Mouse (Mus musculus): ENCODE data around the gene Gm4969. TPM values are rescaled to one million over a fixed set of nuclear protein-coding genes. Genes with fewer than 3 reads are reported as not detected.

Gm4969 gene
- polyA plus RNA-seq, 1 experiment from 2014 or later: 4.4 TPM

GRCm38 (mm10) chr7:19067063-19067462, 51.1 kb downstream of the Gm4969 start:
- ATAC-seq (ENCODE audit: insufficient number of reproducible peaks, insufficient read depth, low FRiP score, low TSS enrichment, low read depth): no peak

GRCm38 (mm10) chr7:19065896-19066295, 52.3 kb downstream of the Gm4969 start:
- Histone ChIP-seq H3K4me3 (peak overlapping the region; percentile 22), H3K9me3 (no peaks in the 10 kb centered on the region), H3K36me3 (no peaks in the 10 kb centered on the region), H3K4me2 (peak overlapping the region; percentile 45), H3K9ac (peak overlapping the region; percentile 36; the same call in 1 of the 2 replicates), H3K27me3 (peaks cover 38% of the 10 kb centered on the region), H3K4me1 (no peaks in the 10 kb centered on the region), H3K27ac (no peak overlapping the region)
- 58% methylated on average over 13 of the region's 13 CpGs for WGBS
- ATAC-seq (ENCODE audit: insufficient number of reproducible peaks, insufficient read depth, low FRiP score, low TSS enrichment, low read depth): no peak

More at GRCm38 (mm10) chr7:19067063-19067462, 51.1 kb downstream of the Gm4969 start:
- Histone ChIP-seq H3K27ac (no peak overlapping the region), H3K36me3 (no peaks in the 10 kb centered on the region), H3K4me2 (no peak overlapping the region), H3K4me1 (no peaks in the 10 kb centered on the region), H3K9me3 (no peaks in the 10 kb centered on the region), H3K27me3 (peaks cover 38% of the 10 kb centered on the region), H3K9ac (no peak overlapping the region), H3K4me3 (no peak overlapping the region)
- 48% methylated on average over 14 of the region's 14 CpGs for WGBS

GRCm38 (mm10) chr7:19057405-19057804, 60.8 kb downstream of the Gm4969 start:
- no peak overlapping the region for H3K4me3 ChIP-seq
- H3K4me2 ChIP-seq: no peak overlapping the region
- H3K27me3 ChIP-seq: no peaks in the 10 kb centered on the region
- peaks cover 10% of the 10 kb centered on the region for H3K4me1 ChIP-seq
- no peaks in the 10 kb centered on the region for H3K9me3 ChIP-seq
- peaks cover 22% of the 10 kb centered on the region for H3K36me3 ChIP-seq
- 84% methylated on average over 10 of the region's 10 CpGs for WGBS
- no peak for ATAC-seq (ENCODE audit: insufficient number of reproducible peaks, insufficient read depth, low FRiP score, low TSS enrichment, low read depth)
- H3K27ac ChIP-seq: no peak overlapping the region
- H3K9ac ChIP-seq: no peak overlapping the region

GRCm38 (mm10) chr7:19055108-19055507, 63.1 kb downstream of the Gm4969 start:
- 94% methylated on average over 8 of the region's 8 CpGs for WGBS
- peaks cover 44% of the 10 kb centered on the region for H3K36me3 ChIP-seq
- H3K27me3 ChIP-seq: no peaks in the 10 kb centered on the region
- H3K9ac ChIP-seq: peak overlapping the region; percentile 53; the same call in 1 of the 2 replicates
- H3K4me2 ChIP-seq: peak overlapping the region; percentile 50; the same call in 1 of the 2 replicates
- no peak overlapping the region for H3K4me3 ChIP-seq
- ATAC-seq (ENCODE audit: insufficient number of reproducible peaks, insufficient read depth, low FRiP score, low TSS enrichment, low read depth): no peak
- no peaks in the 10 kb centered on the region for H3K9me3 ChIP-seq
- peaks cover 10% of the 10 kb centered on the region for H3K4me1 ChIP-seq
- no peak overlapping the region for H3K27ac ChIP-seq

- peak overlapping the region; percentile 50 for H3K4me2 ChIP-seq
- H3K9ac ChIP-seq: peak overlapping the region; percentile 53; the same call in 1 of the 2 replicates
- peaks cover 48% of the 10 kb centered on the region for H3K36me3 ChIP-seq
- no peak for ATAC-seq (ENCODE audit: insufficient number of reproducible peaks, insufficient read depth, low FRiP score, low TSS enrichment, low read depth)
- WGBS: 74% methylated on average over 9 of the region's 9 CpGs
- H3K27me3 ChIP-seq: no peaks in the 10 kb centered on the region
- H3K4me3 ChIP-seq: 0 out of 2 replicates have a peak overlapping the region, but pooled peaks have one; percentile 14
- no peak overlapping the region for H3K27ac ChIP-seq
- no peaks in the 10 kb centered on the region for H3K9me3 ChIP-seq
- H3K4me1 ChIP-seq: peaks cover 10% of the 10 kb centered on the region
Observed at GRCm38 (mm10) chr7:19054777-19055076, 63.4 kb downstream of the Gm4969 start.

GRCm38 (mm10) chr7:19054047-19054776, 64.0 kb downstream of the Gm4969 start, which contains the start of gene Rsph6a:
Gene Rsph6a, plus strand, starts transcription at chr7:19054690.
- WGBS: 29% methylated on average over 33 of the region's 33 CpGs
- Histone ChIP-seq H3K27me3 (no peaks in the 10 kb centered on the region), H3K27ac (0 out of 2 replicates have a peak within 1 kb of the TSS, but pooled peaks have one; percentile 16), H3K4me3 (0 out of 2 replicates have a peak within 1 kb of the TSS, but pooled peaks have one; percentile 14), H3K9ac (peak within 1 kb of the TSS; percentile 53; the same call in 1 of the 2 replicates), H3K9me3 (no peaks in the 10 kb centered on the region), H3K4me2 (peak within 1 kb of the TSS; percentile 50), H3K4me1 (peaks cover 10% of the 10 kb centered on the region), H3K36me3 (peaks cover 53% of the 10 kb centered on the region)
- 0 out of 2 replicates have a peak, but pooled peaks have one; percentile 39 for ATAC-seq (ENCODE audit: insufficient number of reproducible peaks, insufficient read depth, low FRiP score, low TSS enrichment, low read depth)

- no peak overlapping the region for H3K9ac ChIP-seq
- no peak for ATAC-seq (ENCODE audit: insufficient number of reproducible peaks, insufficient read depth, low FRiP score, low TSS enrichment, low read depth)
- 93% methylated on average over 7 of the region's 7 CpGs for WGBS
- H3K27me3 ChIP-seq: no peaks in the 10 kb centered on the region
- peaks cover 64% of the 10 kb centered on the region for H3K36me3 ChIP-seq
- H3K27ac ChIP-seq: no peak overlapping the region
- no peak overlapping the region for H3K4me3 ChIP-seq
- no peaks in the 10 kb centered on the region for H3K9me3 ChIP-seq
- peaks cover 10% of the 10 kb centered on the region for H3K4me1 ChIP-seq
- H3K4me2 ChIP-seq: no peak overlapping the region
Observed at GRCm38 (mm10) chr7:19053136-19053532, 65.0 kb downstream of the Gm4969 start.

- no peak overlapping the region for H3K27ac ChIP-seq
- 87% methylated on average over 15 of the region's 15 CpGs for WGBS
- H3K4me1 ChIP-seq: peaks cover 10% of the 10 kb centered on the region
- no peak overlapping the region for H3K9ac ChIP-seq
- no peak overlapping the region for H3K4me2 ChIP-seq
- H3K27me3 ChIP-seq: no peaks in the 10 kb centered on the region
- peaks cover 70% of the 10 kb centered on the region for H3K36me3 ChIP-seq
- H3K4me3 ChIP-seq: no peak overlapping the region
- no peaks in the 10 kb centered on the region for H3K9me3 ChIP-seq
- no peak for ATAC-seq (ENCODE audit: insufficient number of reproducible peaks, insufficient read depth, low FRiP score, low TSS enrichment, low read depth)
Observed at GRCm38 (mm10) chr7:19052345-19053135, 65.6 kb downstream of the Gm4969 start.

- WGBS: 68% methylated on average over 4 of the region's 4 CpGs
- no peak overlapping the region for H3K9ac ChIP-seq
- H3K27ac ChIP-seq: no peak overlapping the region
- peaks cover 84% of the 10 kb centered on the region for H3K36me3 ChIP-seq
- H3K9me3 ChIP-seq: no peaks in the 10 kb centered on the region
- no peak overlapping the region for H3K4me3 ChIP-seq
- no peaks in the 10 kb centered on the region for H3K27me3 ChIP-seq
- H3K4me1 ChIP-seq: peaks cover 10% of the 10 kb centered on the region
- ATAC-seq (ENCODE audit: insufficient number of reproducible peaks, insufficient read depth, low FRiP score, low TSS enrichment, low read depth): no peak
- no peak overlapping the region for H3K4me2 ChIP-seq
Observed at GRCm38 (mm10) chr7:19051161-19051560, 67.0 kb downstream of the Gm4969 start.

GRCm38 (mm10) chr7:19050172-19050571, 68.0 kb downstream of the Gm4969 start:
- Histone ChIP-seq H3K9me3 (no peaks in the 10 kb centered on the region), H3K4me3 (no peak overlapping the region), H3K4me1 (peaks cover 10% of the 10 kb centered on the region), H3K9ac (0 out of 2 replicates have a peak overlapping the region, but pooled peaks have one; percentile 21), H3K4me2 (no peak overlapping the region), H3K36me3 (peaks cover 89% of the 10 kb centered on the region), H3K27ac (no peak overlapping the region), H3K27me3 (no peaks in the 10 kb centered on the region)
- ATAC-seq (ENCODE audit: insufficient number of reproducible peaks, insufficient read depth, low FRiP score, low TSS enrichment, low read depth): no peak
- 83% methylated on average over 8 of the region's 8 CpGs for WGBS

GRCm38 (mm10) chr7:19049252-19049651, 68.9 kb downstream of the Gm4969 start:
- WGBS: 92% methylated on average over 5 of the region's 5 CpGs
- no peaks in the 10 kb centered on the region for H3K27me3 ChIP-seq
- ATAC-seq (ENCODE audit: insufficient number of reproducible peaks, insufficient read depth, low FRiP score, low TSS enrichment, low read depth): no peak
- H3K9ac ChIP-seq: no peak overlapping the region
- H3K4me3 ChIP-seq: no peak overlapping the region
- no peak overlapping the region for H3K4me2 ChIP-seq
- H3K36me3 ChIP-seq: peaks cover 97% of the 10 kb centered on the region
- H3K9me3 ChIP-seq: no peaks in the 10 kb centered on the region
- H3K4me1 ChIP-seq: peaks cover 4% of the 10 kb centered on the region
- H3K27ac ChIP-seq: no peak overlapping the region
